Mouse (Mus musculus): ENCODE data around the gene Stk16. TPM values are rescaled to one million over a fixed set of nuclear protein-coding genes. Genes with fewer than 3 reads are reported as not detected.

Stk16 gene
- 8.5 TPM for polyA plus RNA-seq (2014; fragmentation: Illumina TruSeq; extraction: RNeasy Lipid Tissue Mini Kit (QIAGEN cat#74804))

GRCm38 (mm10) chr1:75210136-75211087, at the start of gene Stk16, which contains the start of gene Glb1l:
TSS of gene Stk16 (plus strand) at chr1:75210838.
TSS of gene Glb1l (minus strand) at chr1:75210813.

GRCm38 (mm10) chr1:75168472-75169464, 41.9 kb upstream of the Stk16 start, which contains the start of gene Zfand2b:
TSS of gene Zfand2b (plus strand) at chr1:75168646.

GRCm38 (mm10) chr1:75180105-75180590, 30.5 kb upstream of the Stk16 start, which contains the start of gene Abcb6:
TSS of gene Abcb6 (minus strand) at chr1:75180392.

DNA sequence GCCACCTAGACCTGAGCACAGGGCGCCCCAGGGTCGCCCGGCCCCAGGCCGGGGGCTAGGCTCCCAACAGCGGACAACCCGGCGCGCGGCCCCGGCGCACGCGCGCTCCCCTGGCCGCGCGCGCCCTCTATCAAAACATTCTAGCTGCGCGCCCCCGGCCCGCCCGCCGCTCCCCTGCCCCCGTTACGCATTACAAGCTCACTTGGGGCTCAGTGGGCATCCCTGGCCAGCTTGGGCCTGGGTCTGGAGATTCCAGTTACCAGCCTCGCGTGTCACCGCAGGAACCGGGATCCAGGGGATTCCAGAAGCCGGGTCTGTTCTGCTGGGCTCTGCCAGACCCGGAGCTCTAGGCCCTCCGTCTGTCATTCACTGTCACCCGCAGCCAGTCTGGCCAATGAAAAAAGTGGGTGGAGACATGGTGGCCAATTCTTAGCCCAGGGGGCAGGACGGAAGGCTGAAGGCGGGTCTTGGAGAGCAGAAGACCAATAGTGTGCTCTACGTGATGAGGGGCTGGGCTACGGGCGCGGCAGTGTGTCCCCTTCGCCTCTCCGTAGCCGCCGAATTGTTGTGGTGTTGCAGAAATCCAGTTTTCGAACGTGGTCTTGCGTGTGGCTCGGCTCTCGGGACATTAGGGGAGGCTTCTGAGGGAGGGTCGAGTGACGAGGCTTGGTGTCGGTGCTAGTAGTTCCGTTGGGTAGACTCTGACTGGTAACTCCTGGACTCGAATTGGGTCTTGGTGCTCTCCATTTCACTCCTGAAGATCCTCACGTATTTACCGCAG, 18.8 kb upstream of the Stk16 start, which contains the start of the genes Ankzf1 and Atg9a:
TSS of gene Ankzf1 (plus strand) at position 530 of the 781 bp plus-strand sequence.
TSS of gene Atg9a (minus strand) at position 575 of the 781 bp plus-strand sequence.

GRCm38 (mm10) chr1:75219531-75219930, 8.9 kb downstream of the Stk16 start, which contains the start of gene Tuba4a:
TSS of gene Tuba4a (minus strand) at chr1:75219865.

GRCm38 (mm10) chr1:75231664-75232152, 21.1 kb downstream of the Stk16 start, which contains the start of gene A630095N17Rik:
TSS of gene A630095N17Rik (minus strand) at chr1:75232102.

GRCm38 (mm10) chr1:75236117-75237050, 25.7 kb downstream of the Stk16 start, which contains the start of gene Dnajb2:
TSS of gene Dnajb2 (plus strand) at chr1:75236406.

GRCm38 (mm10) chr1:75264091-75264880, 53.6 kb downstream of the Stk16 start, which contains the start of gene Ptprn:
TSS of gene Ptprn (minus strand) at chr1:75264502.

Other genes starting within 250 kb of the Stk16 start
- 0.63 TPM for gene Nhej1, start 85.6 kb upstream of the Stk16 start, polyA plus RNA-seq (2014; fragmentation: Illumina TruSeq; extraction: RNeasy Lipid Tissue Mini Kit (QIAGEN cat#74804))
- 1.2 TPM for gene Slc23a3, start 76.9 kb upstream of the Stk16 start, polyA plus RNA-seq (2014; fragmentation: Illumina TruSeq; extraction: RNeasy Lipid Tissue Mini Kit (QIAGEN cat#74804))
- gene Cnppd1, start 68.1 kb upstream of the Stk16 start, polyA plus RNA-seq (2014; fragmentation: Illumina TruSeq; extraction: RNeasy Lipid Tissue Mini Kit (QIAGEN cat#74804)): 9.8 TPM
- 6.4 TPM for gene Retreg2, start 68.1 kb upstream of the Stk16 start, polyA plus RNA-seq (2014; fragmentation: Illumina TruSeq; extraction: RNeasy Lipid Tissue Mini Kit (QIAGEN cat#74804))
- 0.40 TPM for gene Zfand2b, start 42.2 kb upstream of the Stk16 start, polyA plus RNA-seq (2014; fragmentation: Illumina TruSeq; extraction: RNeasy Lipid Tissue Mini Kit (QIAGEN cat#74804))
- gene Abcb6, start 30.4 kb upstream of the Stk16 start, polyA plus RNA-seq (2014; fragmentation: Illumina TruSeq; extraction: RNeasy Lipid Tissue Mini Kit (QIAGEN cat#74804)): 3.2 TPM
- 8.6 TPM for gene Ankzf1, start 18.7 kb upstream of the Stk16 start, polyA plus RNA-seq (2014; fragmentation: Illumina TruSeq; extraction: RNeasy Lipid Tissue Mini Kit (QIAGEN cat#74804))
- gene Atg9a, start 18.6 kb upstream of the Stk16 start, polyA plus RNA-seq (2014; fragmentation: Illumina TruSeq; extraction: RNeasy Lipid Tissue Mini Kit (QIAGEN cat#74804)): 5.4 TPM
- 14.5 TPM for gene Glb1l, start within 50 bp of the Stk16 start, polyA plus RNA-seq (2014; fragmentation: Illumina TruSeq; extraction: RNeasy Lipid Tissue Mini Kit (QIAGEN cat#74804))
- gene Tuba4a, start 9.0 kb downstream of the Stk16 start, polyA plus RNA-seq (2014; fragmentation: Illumina TruSeq; extraction: RNeasy Lipid Tissue Mini Kit (QIAGEN cat#74804)): 0.74 TPM
- gene A630095N17Rik, start 21.3 kb downstream of the Stk16 start, polyA plus RNA-seq (2014; fragmentation: Illumina TruSeq; extraction: RNeasy Lipid Tissue Mini Kit (QIAGEN cat#74804)): not detected
- 17.7 TPM for gene Dnajb2, start 25.6 kb downstream of the Stk16 start, polyA plus RNA-seq (2014; fragmentation: Illumina TruSeq; extraction: RNeasy Lipid Tissue Mini Kit (QIAGEN cat#74804))
- gene Ptprn, start 53.7 kb downstream of the Stk16 start, polyA plus RNA-seq (2014; fragmentation: Illumina TruSeq; extraction: RNeasy Lipid Tissue Mini Kit (QIAGEN cat#74804)): not detected
- gene Resp18, start 67.6 kb downstream of the Stk16 start, polyA plus RNA-seq (2014; fragmentation: Illumina TruSeq; extraction: RNeasy Lipid Tissue Mini Kit (QIAGEN cat#74804)): not detected
- 3.9 TPM for gene Dnpep, start 107.2 kb downstream of the Stk16 start, polyA plus RNA-seq (2014; fragmentation: Illumina TruSeq; extraction: RNeasy Lipid Tissue Mini Kit (QIAGEN cat#74804))
- 2.7 TPM for gene Des, start 149.5 kb downstream of the Stk16 start, polyA plus RNA-seq (2014; fragmentation: Illumina TruSeq; extraction: RNeasy Lipid Tissue Mini Kit (QIAGEN cat#74804))
- 3.6 TPM for gene Speg, start 164.5 kb downstream of the Stk16 start, polyA plus RNA-seq (2014; fragmentation: Illumina TruSeq; extraction: RNeasy Lipid Tissue Mini Kit (QIAGEN cat#74804))
- gene Gmppa, start 225.1 kb downstream of the Stk16 start, polyA plus RNA-seq (2014; fragmentation: Illumina TruSeq; extraction: RNeasy Lipid Tissue Mini Kit (QIAGEN cat#74804)): 5.9 TPM
- gene Asic4, start 239.6 kb downstream of the Stk16 start, polyA plus RNA-seq (2014; fragmentation: Illumina TruSeq; extraction: RNeasy Lipid Tissue Mini Kit (QIAGEN cat#74804)): not detected

Measured in ovary, adult 10 weeks (tissue).